Mouse (Mus musculus): ENCODE data around the gene Mbd6. TPM values are rescaled to one million over a fixed set of nuclear protein-coding genes. Genes with fewer than 3 reads are reported as not detected.

The Mbd6 gene
- polyA plus RNA-seq (2014; fragmentation: Nextera tagmentation; extraction: Ambion mirVana), result 14.2 and 17.5 TPM in 2 replicates

GRCm38 (mm10) chr10:127288800-127289572 is at the start of gene Mbd6:
TSS of gene Mbd6 (minus strand) at chr10:127289018.
- DNase-seq (ENCODE audit: low spot score), result peak; percentile 94
- Histone ChIP-seq H3K36me3 (ENCODE audit: control insufficient read depth, insufficient read depth, low read length) (peaks cover 6% of the 10 kb centered on the region; the same call in 1 of the 2 replicates), H3K4me1 (replicated peaks; ENCODE audit: control insufficient read depth, insufficient read depth, low read length) (peaks cover 18% of the 10 kb centered on the region), H3K9ac (ENCODE audit: low read depth, low read length) (peak within 1 kb of the TSS; percentile 74), H3K27ac (ENCODE audit: low read depth, low read length) (peak within 1 kb of the TSS; percentile 99), H3K4me3 (ENCODE audit: low read depth, low read length) (peak within 1 kb of the TSS; percentile 58), H3K9me3 (ENCODE audit: control insufficient read depth, low read length) (no peaks in the 10 kb centered on the region), H3K4me2 (replicated peaks; ENCODE audit: low read depth, low read length) (peak within 1 kb of the TSS; percentile 85), H3K27me3 (ENCODE audit: control insufficient read depth, insufficient read depth, low read length) (no peaks in the 10 kb centered on the region)
- peak; percentile 21 for ATAC-seq (ENCODE audit: low FRiP score)
- under 1% methylated on average over 35 of the region's 65 CpGs for whole genome bisulfite sequencing

GRCm38 (mm10) chr10:127337536-127338099 is 48.8 kb upstream of the Mbd6 start:
- H3K9me3 ChIP-seq (ENCODE audit: control insufficient read depth, low read length), result no peaks in the 10 kb centered on the region
- H3K4me2 ChIP-seq (replicated peaks; ENCODE audit: low read depth, low read length), result no peak overlapping the region
- no peak overlapping the region for H3K27ac ChIP-seq (ENCODE audit: low read depth, low read length)
- H3K9ac ChIP-seq (ENCODE audit: low read depth, low read length), result no peak overlapping the region
- 79% methylated on average over 6 of the region's 6 CpGs for WGBS
- peaks cover 15% of the 10 kb centered on the region for H3K27me3 ChIP-seq (ENCODE audit: control insufficient read depth, insufficient read depth, low read length)
- H3K4me3 ChIP-seq (ENCODE audit: low read depth, low read length), result no peak overlapping the region
- H3K36me3 ChIP-seq (ENCODE audit: control insufficient read depth, insufficient read depth, low read length), result no peaks in the 10 kb centered on the region
- H3K4me1 ChIP-seq (replicated peaks; ENCODE audit: control insufficient read depth, insufficient read depth, low read length), result peaks cover 16% of the 10 kb centered on the region
- DNase-seq (ENCODE audit: low spot score), result no peak
- ATAC-seq (ENCODE audit: low FRiP score), result no peak

GRCm38 (mm10) chr10:127336952-127337351 is 48.1 kb upstream of the Mbd6 start:
- Histone ChIP-seq H3K4me3 (ENCODE audit: low read depth, low read length) (no peak overlapping the region), H3K9ac (ENCODE audit: low read depth, low read length) (no peak overlapping the region), H3K4me1 (replicated peaks; ENCODE audit: control insufficient read depth, insufficient read depth, low read length) (peaks cover 15% of the 10 kb centered on the region), H3K4me2 (replicated peaks; ENCODE audit: low read depth, low read length) (no peak overlapping the region), H3K9me3 (ENCODE audit: control insufficient read depth, low read length) (no peaks in the 10 kb centered on the region), H3K27me3 (ENCODE audit: control insufficient read depth, insufficient read depth, low read length) (peaks cover 15% of the 10 kb centered on the region), H3K27ac (ENCODE audit: low read depth, low read length) (no peak overlapping the region), H3K36me3 (ENCODE audit: control insufficient read depth, insufficient read depth, low read length) (no peaks in the 10 kb centered on the region)
- no peak for DNase-seq (ENCODE audit: low spot score)
- ATAC-seq (ENCODE audit: low FRiP score), result no peak
- WGBS, result 75% methylated on average over 5 of the region's 5 CpGs

GRCm38 (mm10) chr10:127335271-127335670 is 46.5 kb upstream of the Mbd6 start:
- Histone ChIP-seq H3K9ac (ENCODE audit: low read depth, low read length) (no peak overlapping the region), H3K36me3 (ENCODE audit: control insufficient read depth, insufficient read depth, low read length) (no peaks in the 10 kb centered on the region), H3K27me3 (ENCODE audit: control insufficient read depth, insufficient read depth, low read length) (peaks cover 7% of the 10 kb centered on the region; the same call in 1 of the 2 replicates), H3K9me3 (ENCODE audit: control insufficient read depth, low read length) (no peaks in the 10 kb centered on the region), H3K4me3 (ENCODE audit: low read depth, low read length) (no peak overlapping the region), H3K4me2 (replicated peaks; ENCODE audit: low read depth, low read length) (no peak overlapping the region), H3K27ac (ENCODE audit: low read depth, low read length) (no peak overlapping the region), H3K4me1 (replicated peaks; ENCODE audit: control insufficient read depth, insufficient read depth, low read length) (peaks cover 10% of the 10 kb centered on the region)
- WGBS, result 77% methylated on average over 1 of the region's 1 CpGs
- ATAC-seq (ENCODE audit: low FRiP score) (no peak), DNase-seq (ENCODE audit: low spot score) (no peak)

GRCm38 (mm10) chr10:127333152-127333551 is 44.3 kb upstream of the Mbd6 start:
- Histone ChIP-seq H3K27me3 (ENCODE audit: control insufficient read depth, insufficient read depth, low read length) (peaks cover 10% of the 10 kb centered on the region), H3K9me3 (ENCODE audit: control insufficient read depth, low read length) (no peaks in the 10 kb centered on the region), H3K9ac (ENCODE audit: low read depth, low read length) (no peak overlapping the region), H3K4me2 (replicated peaks; ENCODE audit: low read depth, low read length) (no peak overlapping the region), H3K36me3 (ENCODE audit: control insufficient read depth, insufficient read depth, low read length) (no peaks in the 10 kb centered on the region), H3K4me3 (ENCODE audit: low read depth, low read length) (no peak overlapping the region), H3K27ac (ENCODE audit: low read depth, low read length) (no peak overlapping the region), H3K4me1 (replicated peaks; ENCODE audit: control insufficient read depth, insufficient read depth, low read length) (no peaks in the 10 kb centered on the region)
- no peak for ATAC-seq (ENCODE audit: low FRiP score)
- 65% methylated on average over 5 of the region's 5 CpGs for WGBS
- no peak for DNase-seq (ENCODE audit: low spot score)

GRCm38 (mm10) chr10:127332211-127332874 is 43.5 kb upstream of the Mbd6 start:
- 35% methylated on average over 31 of the region's 31 CpGs for WGBS
- Histone ChIP-seq H3K4me1 (replicated peaks; ENCODE audit: control insufficient read depth, insufficient read depth, low read length) (no peaks in the 10 kb centered on the region), H3K9me3 (ENCODE audit: control insufficient read depth, low read length) (no peaks in the 10 kb centered on the region), H3K36me3 (ENCODE audit: control insufficient read depth, insufficient read depth, low read length) (no peaks in the 10 kb centered on the region), H3K4me2 (replicated peaks; ENCODE audit: low read depth, low read length) (peak overlapping the region; percentile 40), H3K27ac (ENCODE audit: low read depth, low read length) (no peak overlapping the region), H3K27me3 (ENCODE audit: control insufficient read depth, insufficient read depth, low read length) (peaks cover 18% of the 10 kb centered on the region), H3K4me3 (ENCODE audit: low read depth, low read length) (peak overlapping the region; percentile 12; the same call in 1 of the 2 replicates), H3K9ac (ENCODE audit: low read depth, low read length) (peak overlapping the region; percentile 37; the same call in 1 of the 2 replicates)
- ATAC-seq (ENCODE audit: low FRiP score), result peak; percentile 48; the same call in 1 of the 2 replicates
- DNase-seq (ENCODE audit: low spot score), result peak; percentile 55

GRCm38 (mm10) chr10:127330212-127330611 is 41.4 kb upstream of the Mbd6 start:
- H3K9ac ChIP-seq (ENCODE audit: low read depth, low read length), result no peak overlapping the region
- DNase-seq (ENCODE audit: low spot score), result no peak
- H3K4me2 ChIP-seq (replicated peaks; ENCODE audit: low read depth, low read length), result no peak overlapping the region
- H3K27me3 ChIP-seq (ENCODE audit: control insufficient read depth, insufficient read depth, low read length), result peaks cover 38% of the 10 kb centered on the region
- no peak overlapping the region for H3K4me3 ChIP-seq (ENCODE audit: low read depth, low read length)
- H3K36me3 ChIP-seq (ENCODE audit: control insufficient read depth, insufficient read depth, low read length), result no peaks in the 10 kb centered on the region
- peaks cover 9% of the 10 kb centered on the region for H3K4me1 ChIP-seq (replicated peaks; ENCODE audit: control insufficient read depth, insufficient read depth, low read length)
- no peak overlapping the region for H3K27ac ChIP-seq (ENCODE audit: low read depth, low read length)
- no peak for ATAC-seq (ENCODE audit: low FRiP score)
- WGBS, result 80% methylated on average over 7 of the region's 7 CpGs
- H3K9me3 ChIP-seq (ENCODE audit: control insufficient read depth, low read length), result no peaks in the 10 kb centered on the region

GRCm38 (mm10) chr10:127327461-127328145 is 38.8 kb upstream of the Mbd6 start:
- H3K4me3 ChIP-seq (ENCODE audit: low read depth, low read length), result no peak overlapping the region
- H3K4me1 ChIP-seq (replicated peaks; ENCODE audit: control insufficient read depth, insufficient read depth, low read length), result peaks cover 9% of the 10 kb centered on the region
- no peak overlapping the region for H3K27ac ChIP-seq (ENCODE audit: low read depth, low read length)
- no peaks in the 10 kb centered on the region for H3K9me3 ChIP-seq (ENCODE audit: control insufficient read depth, low read length)
- no peak overlapping the region for H3K9ac ChIP-seq (ENCODE audit: low read depth, low read length)
- DNase-seq (ENCODE audit: low spot score), result peak; percentile 21
- no peak overlapping the region for H3K4me2 ChIP-seq (replicated peaks; ENCODE audit: low read depth, low read length)
- peaks cover 54% of the 10 kb centered on the region for H3K27me3 ChIP-seq (ENCODE audit: control insufficient read depth, insufficient read depth, low read length)
- 53% methylated on average over 18 of the region's 18 CpGs for WGBS
- H3K36me3 ChIP-seq (ENCODE audit: control insufficient read depth, insufficient read depth, low read length), result no peaks in the 10 kb centered on the region
- no peak for ATAC-seq (ENCODE audit: low FRiP score)
